Mouse (Mus musculus): ENCODE results near the gene Fam71f2. TPM values are rescaled to one million over a fixed set of nuclear protein-coding genes. Genes with fewer than 3 reads are reported as not detected.

Gene Fam71f2
- polyA plus RNA-seq, 1 experiment = 0.20 TPM

DNA sequence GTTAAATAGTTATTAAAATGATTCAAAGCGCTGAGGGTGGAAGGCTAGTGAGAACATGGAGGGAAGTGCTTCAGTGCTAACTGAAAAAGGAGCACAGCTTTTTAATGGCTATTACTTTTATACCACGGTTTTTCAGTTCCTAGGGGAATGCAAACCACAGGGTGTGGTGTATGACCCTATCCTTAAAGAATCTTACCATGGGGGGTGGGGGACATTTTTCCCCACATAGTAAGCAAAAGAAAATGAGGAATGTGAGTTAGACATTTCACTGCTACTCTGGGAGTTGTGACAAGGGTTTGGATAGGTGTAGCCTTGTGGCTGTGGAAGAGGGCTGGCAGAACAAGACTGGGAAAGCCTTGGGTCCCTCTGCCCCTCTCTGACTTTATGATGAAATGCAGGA is 37.9 kb downstream of the Fam71f2 start:
- TF ChIP-seq CTCF (IDR thresholded peaks at IDR 0.05; ENCODE audit: extremely low read depth, insufficient read length, insufficient replicate concordance, low read depth, low read length) = no peak
- WGBS = 50% methylated on average over 2 of the region's 2 CpGs

GRCm38 (mm10) chr6:29317941-29318340 is 38.5 kb downstream of the Fam71f2 start:
- no peaks in the 10 kb centered on the region for H3K4me1 ChIP-seq (ENCODE audit: control insufficient read depth, insufficient read depth, insufficient read length, low read length)
- H3K27me3 ChIP-seq (ENCODE audit: control insufficient read depth, insufficient read depth, low read length) = no peaks in the 10 kb centered on the region
- TF ChIP-seq POLR2A (IDR thresholded peaks at IDR 0.05; ENCODE audit: low read depth, low read length) = no peak
- TF ChIP-seq CTCF (IDR thresholded peaks at IDR 0.05; ENCODE audit: extremely low read depth, insufficient read length, insufficient replicate concordance, low read depth, low read length) = no peak
- H3K36me3 ChIP-seq (ENCODE audit: control insufficient read depth, insufficient read depth, low read length) = no peaks in the 10 kb centered on the region
- H3K27ac ChIP-seq (ENCODE audit: insufficient read depth, low read depth, low read length) = no peak overlapping the region
- WGBS = 66% methylated on average over 3 of the region's 3 CpGs
- no peak overlapping the region for H3K4me3 ChIP-seq (ENCODE audit: low read depth, low read length)

More for the DNA sequence above, 37.9 kb downstream of the Fam71f2 start:
- Histone ChIP-seq H3K27me3 (ENCODE audit: control insufficient read depth, insufficient read depth, low read length) (no peaks in the 10 kb centered on the region), H3K27ac (ENCODE audit: insufficient read depth, low read depth, low read length) (no peak overlapping the region), H3K36me3 (ENCODE audit: control insufficient read depth, insufficient read depth, low read length) (no peaks in the 10 kb centered on the region), H3K4me1 (ENCODE audit: control insufficient read depth, insufficient read depth, insufficient read length, low read length) (no peaks in the 10 kb centered on the region), H3K4me3 (ENCODE audit: low read depth, low read length) (no peak overlapping the region)

GRCm38 (mm10) chr6:29318879-29319278 is 39.5 kb downstream of the Fam71f2 start, which contains the start of gene Fam71f1:
Gene Fam71f1, plus strand, starts transcription at chr6:29319140.
- H3K27me3 ChIP-seq (ENCODE audit: control insufficient read depth, insufficient read depth, low read length) = no peaks in the 10 kb centered on the region
- H3K4me1 ChIP-seq (ENCODE audit: control insufficient read depth, insufficient read depth, insufficient read length, low read length) = no peaks in the 10 kb centered on the region
- no peak for TF ChIP-seq POLR2A (IDR thresholded peaks at IDR 0.05; ENCODE audit: low read depth, low read length)
- TF ChIP-seq CTCF (IDR thresholded peaks at IDR 0.05; ENCODE audit: extremely low read depth, insufficient read length, insufficient replicate concordance, low read depth, low read length) = no peak
- WGBS = 57% methylated on average over 5 of the region's 5 CpGs
- H3K27ac ChIP-seq (ENCODE audit: insufficient read depth, low read depth, low read length) = no peak within 1 kb of the TSS
- H3K36me3 ChIP-seq (ENCODE audit: control insufficient read depth, insufficient read depth, low read length) = no peaks in the 10 kb centered on the region
- no peak within 1 kb of the TSS for H3K4me3 ChIP-seq (ENCODE audit: low read depth, low read length)

DNA sequence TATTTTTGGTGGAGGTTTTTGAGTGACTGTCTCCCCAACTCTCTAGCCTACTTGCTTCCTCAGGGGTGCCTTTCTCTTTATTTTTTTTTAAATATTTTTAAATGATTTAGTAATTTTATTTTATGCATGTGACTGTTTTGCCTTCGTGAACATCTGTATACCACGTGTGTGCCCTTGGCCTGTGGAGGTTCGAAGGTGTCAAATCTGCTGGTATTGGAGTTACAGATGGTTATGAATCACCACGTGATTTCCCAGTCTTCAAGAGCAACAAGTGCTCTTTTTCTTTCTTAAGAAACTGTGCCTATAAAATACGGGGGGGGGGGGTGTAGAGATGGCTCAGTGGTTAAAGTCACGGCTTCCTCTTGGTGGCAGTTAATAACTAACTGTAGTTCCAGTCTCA is 42.2 kb downstream of the Fam71f2 start:
- H3K27ac ChIP-seq (ENCODE audit: insufficient read depth, low read depth, low read length) = no peak overlapping the region
- H3K27me3 ChIP-seq (ENCODE audit: control insufficient read depth, insufficient read depth, low read length) = no peaks in the 10 kb centered on the region
- H3K4me3 ChIP-seq (ENCODE audit: low read depth, low read length) = no peak overlapping the region
- no peak for TF ChIP-seq CTCF (IDR thresholded peaks at IDR 0.05; ENCODE audit: extremely low read depth, insufficient read length, insufficient replicate concordance, low read depth, low read length)
- TF ChIP-seq POLR2A (IDR thresholded peaks at IDR 0.05; ENCODE audit: low read depth, low read length) = no peak
- no peaks in the 10 kb centered on the region for H3K36me3 ChIP-seq (ENCODE audit: control insufficient read depth, insufficient read depth, low read length)
- 75% methylated on average over 6 of the region's 6 CpGs for WGBS
- no peaks in the 10 kb centered on the region for H3K4me1 ChIP-seq (ENCODE audit: control insufficient read depth, insufficient read depth, insufficient read length, low read length)

GRCm38 (mm10) chr6:29322147-29322546 is 42.8 kb downstream of the Fam71f2 start:
- no peaks in the 10 kb centered on the region for H3K4me1 ChIP-seq (ENCODE audit: control insufficient read depth, insufficient read depth, insufficient read length, low read length)
- TF ChIP-seq CTCF (IDR thresholded peaks at IDR 0.05; ENCODE audit: extremely low read depth, insufficient read length, insufficient replicate concordance, low read depth, low read length) = no peak
- no peak for TF ChIP-seq POLR2A (IDR thresholded peaks at IDR 0.05; ENCODE audit: low read depth, low read length)
- no peaks in the 10 kb centered on the region for H3K27me3 ChIP-seq (ENCODE audit: control insufficient read depth, insufficient read depth, low read length)
- H3K36me3 ChIP-seq (ENCODE audit: control insufficient read depth, insufficient read depth, low read length) = no peaks in the 10 kb centered on the region
- H3K4me3 ChIP-seq (ENCODE audit: low read depth, low read length) = no peak overlapping the region
- WGBS = 88% methylated on average over 7 of the region's 7 CpGs
- H3K27ac ChIP-seq (ENCODE audit: insufficient read depth, low read depth, low read length) = no peak overlapping the region

GRCm38 (mm10) chr6:29322735-29323134 is 43.3 kb downstream of the Fam71f2 start:
- Histone ChIP-seq H3K4me3 (ENCODE audit: low read depth, low read length) (no peak overlapping the region), H3K36me3 (ENCODE audit: control insufficient read depth, insufficient read depth, low read length) (no peaks in the 10 kb centered on the region), H3K27me3 (ENCODE audit: control insufficient read depth, insufficient read depth, low read length) (no peaks in the 10 kb centered on the region), H3K27ac (ENCODE audit: insufficient read depth, low read depth, low read length) (no peak overlapping the region), H3K4me1 (ENCODE audit: control insufficient read depth, insufficient read depth, insufficient read length, low read length) (no peaks in the 10 kb centered on the region)
- 68% methylated on average over 4 of the region's 4 CpGs for WGBS
- TF ChIP-seq CTCF (IDR thresholded peaks at IDR 0.05; ENCODE audit: extremely low read depth, insufficient read length, insufficient replicate concordance, low read depth, low read length) (no peak), POLR2A (IDR thresholded peaks at IDR 0.05; ENCODE audit: low read depth, low read length) (no peak)

- Histone ChIP-seq H3K4me3 (ENCODE audit: low read depth, low read length) (no peak overlapping the region), H3K4me1 (ENCODE audit: control insufficient read depth, insufficient read depth, insufficient read length, low read length) (no peaks in the 10 kb centered on the region), H3K27ac (ENCODE audit: insufficient read depth, low read depth, low read length) (no peak overlapping the region), H3K27me3 (ENCODE audit: control insufficient read depth, insufficient read depth, low read length) (no peaks in the 10 kb centered on the region), H3K36me3 (ENCODE audit: control insufficient read depth, insufficient read depth, low read length) (no peaks in the 10 kb centered on the region)
- TF ChIP-seq CTCF (IDR thresholded peaks at IDR 0.05; ENCODE audit: extremely low read depth, insufficient read length, insufficient replicate concordance, low read depth, low read length) = no peak
- 77% methylated on average over 9 of the region's 9 CpGs for WGBS
Observed at GRCm38 (mm10) chr6:29326961-29327360, 47.6 kb downstream of the Fam71f2 start.

GRCm38 (mm10) chr6:29329514-29329913 is 50.1 kb downstream of the Fam71f2 start:
- WGBS = 33% methylated on average over 4 of the region's 4 CpGs
- H3K27ac ChIP-seq (ENCODE audit: insufficient read depth, low read depth, low read length) = no peak overlapping the region
- no peak for TF ChIP-seq CTCF (IDR thresholded peaks at IDR 0.05; ENCODE audit: extremely low read depth, insufficient read length, insufficient replicate concordance, low read depth, low read length)
- no peak for TF ChIP-seq POLR2A (IDR thresholded peaks at IDR 0.05; ENCODE audit: low read depth, low read length)

More at GRCm38 (mm10) chr6:29329514-29329913, 50.1 kb downstream of the Fam71f2 start:
- Histone ChIP-seq H3K36me3 (ENCODE audit: control insufficient read depth, insufficient read depth, low read length) (no peaks in the 10 kb centered on the region), H3K4me3 (ENCODE audit: low read depth, low read length) (no peak overlapping the region), H3K27me3 (ENCODE audit: control insufficient read depth, insufficient read depth, low read length) (no peaks in the 10 kb centered on the region), H3K4me1 (ENCODE audit: control insufficient read depth, insufficient read depth, insufficient read length, low read length) (no peaks in the 10 kb centered on the region)

Other genes starting within 250 kb of the Fam71f2 start
- gene Lep, start 219.4 kb upstream of the Fam71f2 start, polyA plus RNA-seq (2012; rRNA removed) = 0.13 TPM in 1 of 2 replicates, not detected in the other
- gene Rbm28, start 114.6 kb upstream of the Fam71f2 start, polyA plus RNA-seq (2012; rRNA removed) = 0.90 and 1.2 TPM in 2 replicates
- 0.17 and 0.22 TPM in 2 replicates for gene Prrt4, start 100.0 kb upstream of the Fam71f2 start, polyA plus RNA-seq (2012; rRNA removed)
- 15.0 and 15.6 TPM in 2 replicates for gene Impdh1, start 63.2 kb upstream of the Fam71f2 start, polyA plus RNA-seq (2012; rRNA removed)
- 5.5 and 5.8 TPM in 2 replicates for gene Hilpda, start 7.1 kb upstream of the Fam71f2 start, polyA plus RNA-seq (2012; rRNA removed)
- not detected in 2 replicates for gene Fam71f1, start 39.5 kb downstream of the Fam71f2 start, polyA plus RNA-seq (2012; rRNA removed)
- 12.2 and 19.3 TPM in 2 replicates for gene Calu, start 68.5 kb downstream of the Fam71f2 start, polyA plus RNA-seq (2012; rRNA removed)
- gene Opn1sw, start 108.9 kb downstream of the Fam71f2 start, polyA plus RNA-seq (2012; rRNA removed) = 0.14 and 0.24 TPM in 2 replicates
- gene Ccdc136, start 116.7 kb downstream of the Fam71f2 start, polyA plus RNA-seq (2012; rRNA removed) = 0.74 and 1.8 TPM in 2 replicates
- gene Flnc, start 153.7 kb downstream of the Fam71f2 start, polyA plus RNA-seq (2012; rRNA removed) = 5.9 and 7.9 TPM in 2 replicates
- 108 and 205 TPM in 2 replicates for gene Atp6v1f, start 188.1 kb downstream of the Fam71f2 start, polyA plus RNA-seq (2012; rRNA removed)
- gene Atp6v1fnb, start 191.8 kb downstream of the Fam71f2 start, polyA plus RNA-seq (2012; rRNA removed) = 0.20 and 0.22 TPM in 2 replicates
- 3.0 and 3.4 TPM in 2 replicates for gene Kcp, start 228.4 kb downstream of the Fam71f2 start, polyA plus RNA-seq (2012; rRNA removed)
- 11.9 and 14.9 TPM in 2 replicates for gene Irf5, start 247.0 kb downstream of the Fam71f2 start, polyA plus RNA-seq (2012; rRNA removed)